Mouse (Mus musculus): ENCODE measurements around the gene Park7. TPM values are rescaled to one million over a fixed set of nuclear protein-coding genes. Genes with fewer than 3 reads are reported as not detected.
"Not testable (repeated sequence)": the region's sequence is repeated elsewhere in the genome, so short reads cannot be mapped to it uniquely, and the experiment has no call there.

The Park7 gene
- polyA plus RNA-seq, 2 experiments: 296 to 415 TPM

GRCm38 (mm10) chr4:150888492-150888891, 25.7 kb downstream of the Park7 start:
- no peak for ATAC-seq (ENCODE audit: low FRiP score, low read depth)
- no peak for DNase-seq (ENCODE audit: low spot score)
- H3K4me1 ChIP-seq (ENCODE audit: control insufficient read depth, insufficient read depth, low read length): peaks cover 6% of the 10 kb centered on the region
- H3K9me3 ChIP-seq (ENCODE audit: control insufficient read depth, low read length): no peaks in the 10 kb centered on the region
- no peak overlapping the region for H3K27ac ChIP-seq (replicated peaks; ENCODE audit: low read depth, low read length)
- H3K4me2 ChIP-seq (replicated peaks; ENCODE audit: low read depth, low read length, severe bottlenecking): no peak overlapping the region
- H3K36me3 ChIP-seq (ENCODE audit: control insufficient read depth, insufficient read depth, low read length): no peaks in the 10 kb centered on the region
- H3K9ac ChIP-seq (ENCODE audit: low read depth, low read length, severe bottlenecking): no peak overlapping the region
- TF ChIP-seq POLR2A (IDR thresholded peaks at IDR 0.05; ENCODE audit: borderline replicate concordance, extremely low read depth, insufficient read depth, insufficient read length): no peak
- no peaks in the 10 kb centered on the region for H3K27me3 ChIP-seq (ENCODE audit: control insufficient read depth, insufficient read depth, low read length)
- WGBS: 79% methylated on average over 4 of the region's 4 CpGs
- H3K4me3 ChIP-seq (replicated peaks; ENCODE audit: low read length): no peak overlapping the region

- 69% methylated on average over 5 of the region's 5 CpGs for WGBS
- H3K36me3 ChIP-seq (ENCODE audit: control insufficient read depth, insufficient read depth, low read length): no peaks in the 10 kb centered on the region
- H3K4me2 ChIP-seq (replicated peaks; ENCODE audit: low read depth, low read length, severe bottlenecking): no peak overlapping the region
- no peak for DNase-seq (ENCODE audit: low spot score)
- H3K9ac ChIP-seq (ENCODE audit: low read depth, low read length, severe bottlenecking): no peak overlapping the region
- no peaks in the 10 kb centered on the region for H3K27me3 ChIP-seq (ENCODE audit: control insufficient read depth, insufficient read depth, low read length)
- H3K4me1 ChIP-seq (ENCODE audit: control insufficient read depth, insufficient read depth, low read length): peaks cover 6% of the 10 kb centered on the region
- ATAC-seq (ENCODE audit: low FRiP score, low read depth): no peak
- H3K27ac ChIP-seq (replicated peaks; ENCODE audit: low read depth, low read length): no peak overlapping the region
- TF ChIP-seq POLR2A (IDR thresholded peaks at IDR 0.05; ENCODE audit: borderline replicate concordance, extremely low read depth, insufficient read depth, insufficient read length): no peak
- H3K9me3 ChIP-seq (ENCODE audit: control insufficient read depth, low read length): no peaks in the 10 kb centered on the region
- H3K4me3 ChIP-seq (replicated peaks; ENCODE audit: low read length): no peak overlapping the region
These were observed 26.3 kb downstream of the Park7 start for GRCm38 (mm10) chr4:150887903-150888302.

DNA sequence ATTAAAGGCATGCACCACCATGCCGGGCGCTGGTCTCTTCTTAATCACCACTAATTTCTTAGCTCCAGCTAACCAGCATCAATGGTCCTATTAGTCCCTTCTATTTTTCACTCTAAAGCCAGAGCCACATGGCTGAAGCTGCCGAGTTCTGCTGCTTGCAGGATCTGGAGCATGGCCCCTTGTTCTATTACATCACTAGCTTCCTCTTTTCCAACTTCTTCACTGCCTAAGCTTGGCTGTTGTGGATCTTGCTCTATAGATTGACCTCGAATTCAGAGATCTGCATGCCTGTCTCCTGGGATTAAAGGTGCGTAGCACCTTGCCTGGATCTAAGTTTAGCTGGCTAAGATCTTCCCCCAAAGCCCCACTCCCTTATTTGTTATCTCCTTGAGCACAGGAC, 31.6 kb downstream of the Park7 start:
- 87% methylated on average over 5 of the region's 5 CpGs for WGBS
- no peaks in the 10 kb centered on the region for H3K4me1 ChIP-seq (ENCODE audit: control insufficient read depth, insufficient read depth, low read length)
- DNase-seq (ENCODE audit: low spot score): no peak
- no peak overlapping the region for H3K4me2 ChIP-seq (replicated peaks; ENCODE audit: low read depth, low read length, severe bottlenecking)
- no peak for TF ChIP-seq POLR2A (IDR thresholded peaks at IDR 0.05; ENCODE audit: borderline replicate concordance, extremely low read depth, insufficient read depth, insufficient read length)
- no peak for ATAC-seq (ENCODE audit: low FRiP score, low read depth)
- no peaks in the 10 kb centered on the region for H3K36me3 ChIP-seq (ENCODE audit: control insufficient read depth, insufficient read depth, low read length)
- H3K4me3 ChIP-seq (replicated peaks; ENCODE audit: low read length): no peak overlapping the region
- H3K9ac ChIP-seq (ENCODE audit: low read depth, low read length, severe bottlenecking): no peak overlapping the region
- no peaks in the 10 kb centered on the region for H3K27me3 ChIP-seq (ENCODE audit: control insufficient read depth, insufficient read depth, low read length)
- H3K27ac ChIP-seq (replicated peaks; ENCODE audit: low read depth, low read length): no peak overlapping the region
- H3K9me3 ChIP-seq (ENCODE audit: control insufficient read depth, low read length): peaks cover 28% of the 10 kb centered on the region

DNA sequence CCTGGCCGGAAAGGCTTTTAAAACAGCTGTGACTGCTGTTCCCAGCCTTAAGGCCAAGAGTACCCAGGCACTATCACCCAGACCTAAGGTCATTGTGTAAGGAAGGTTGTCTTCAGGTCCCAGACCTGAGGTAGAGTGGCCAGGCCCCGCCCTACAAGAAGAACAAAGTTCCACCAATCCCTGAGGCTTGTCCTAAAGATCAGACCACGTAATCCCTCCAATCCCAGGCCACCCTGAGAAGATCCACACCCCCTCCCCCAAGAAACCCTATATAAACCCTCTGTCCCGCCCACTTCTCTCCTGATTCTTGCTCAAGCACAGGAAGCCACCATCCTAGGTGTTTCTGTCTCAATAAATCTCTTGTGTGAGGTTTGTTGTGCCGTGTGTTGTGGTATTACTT, 33.9 kb downstream of the Park7 start:
- Histone ChIP-seq H3K4me3 (replicated peaks; ENCODE audit: low read length) (no peak overlapping the region), H3K4me2 (replicated peaks; ENCODE audit: low read depth, low read length, severe bottlenecking) (no peak overlapping the region), H3K9me3 (ENCODE audit: control insufficient read depth, low read length) (peaks cover 28% of the 10 kb centered on the region), H3K4me1 (ENCODE audit: control insufficient read depth, insufficient read depth, low read length) (no peaks in the 10 kb centered on the region), H3K27me3 (ENCODE audit: control insufficient read depth, insufficient read depth, low read length) (no peaks in the 10 kb centered on the region), H3K27ac (replicated peaks; ENCODE audit: low read depth, low read length) (no peak overlapping the region), H3K36me3 (ENCODE audit: control insufficient read depth, insufficient read depth, low read length) (no peaks in the 10 kb centered on the region), H3K9ac (ENCODE audit: low read depth, low read length, severe bottlenecking) (no peak overlapping the region)
- WGBS: 90% methylated on average over 5 of the region's 5 CpGs
- DNase-seq (ENCODE audit: low spot score) (no peak), ATAC-seq (ENCODE audit: low FRiP score, low read depth) (no peak)
- no peak for TF ChIP-seq POLR2A (IDR thresholded peaks at IDR 0.05; ENCODE audit: borderline replicate concordance, extremely low read depth, insufficient read depth, insufficient read length)

GRCm38 (mm10) chr4:150879631-150880030, 34.6 kb downstream of the Park7 start:
- no peak for ATAC-seq (ENCODE audit: low FRiP score, low read depth)
- no peak overlapping the region for H3K4me3 ChIP-seq (replicated peaks; ENCODE audit: low read length)
- TF ChIP-seq POLR2A (IDR thresholded peaks at IDR 0.05; ENCODE audit: borderline replicate concordance, extremely low read depth, insufficient read depth, insufficient read length): no peak
- 95% methylated on average over 22 of the region's 22 CpGs for WGBS
- no peak overlapping the region for H3K4me2 ChIP-seq (replicated peaks; ENCODE audit: low read depth, low read length, severe bottlenecking)
- H3K9me3 ChIP-seq (ENCODE audit: control insufficient read depth, low read length): peaks cover 28% of the 10 kb centered on the region
- H3K27me3 ChIP-seq (ENCODE audit: control insufficient read depth, insufficient read depth, low read length): no peaks in the 10 kb centered on the region
- no peak overlapping the region for H3K27ac ChIP-seq (replicated peaks; ENCODE audit: low read depth, low read length)
- H3K4me1 ChIP-seq (ENCODE audit: control insufficient read depth, insufficient read depth, low read length): no peaks in the 10 kb centered on the region
- no peak for DNase-seq (ENCODE audit: low spot score)
- no peak overlapping the region for H3K9ac ChIP-seq (ENCODE audit: low read depth, low read length, severe bottlenecking)
- no peaks in the 10 kb centered on the region for H3K36me3 ChIP-seq (ENCODE audit: control insufficient read depth, insufficient read depth, low read length)

- Histone ChIP-seq H3K4me1 (ENCODE audit: control insufficient read depth, insufficient read depth, low read length) (peaks cover 22% of the 10 kb centered on the region), H3K4me2 (replicated peaks; ENCODE audit: low read depth, low read length, severe bottlenecking) (no peak overlapping the region), H3K9ac (ENCODE audit: low read depth, low read length, severe bottlenecking) (no peak overlapping the region), H3K4me3 (replicated peaks; ENCODE audit: low read length) (no peak overlapping the region), H3K27ac (replicated peaks; ENCODE audit: low read depth, low read length) (no peak overlapping the region), H3K36me3 (ENCODE audit: control insufficient read depth, insufficient read depth, low read length) (no peaks in the 10 kb centered on the region), H3K9me3 (ENCODE audit: control insufficient read depth, low read length) (peaks cover 23% of the 10 kb centered on the region), H3K27me3 (ENCODE audit: control insufficient read depth, insufficient read depth, low read length) (no peaks in the 10 kb centered on the region)
- 82% methylated on average over 10 of the region's 10 CpGs for WGBS
- DNase-seq (ENCODE audit: low spot score): no peak
- TF ChIP-seq POLR2A (IDR thresholded peaks at IDR 0.05; ENCODE audit: borderline replicate concordance, extremely low read depth, insufficient read depth, insufficient read length): no peak
- ATAC-seq (ENCODE audit: low FRiP score, low read depth): no peak
These were observed 38.8 kb downstream of the Park7 start for GRCm38 (mm10) chr4:150875393-150875792.

DNA sequence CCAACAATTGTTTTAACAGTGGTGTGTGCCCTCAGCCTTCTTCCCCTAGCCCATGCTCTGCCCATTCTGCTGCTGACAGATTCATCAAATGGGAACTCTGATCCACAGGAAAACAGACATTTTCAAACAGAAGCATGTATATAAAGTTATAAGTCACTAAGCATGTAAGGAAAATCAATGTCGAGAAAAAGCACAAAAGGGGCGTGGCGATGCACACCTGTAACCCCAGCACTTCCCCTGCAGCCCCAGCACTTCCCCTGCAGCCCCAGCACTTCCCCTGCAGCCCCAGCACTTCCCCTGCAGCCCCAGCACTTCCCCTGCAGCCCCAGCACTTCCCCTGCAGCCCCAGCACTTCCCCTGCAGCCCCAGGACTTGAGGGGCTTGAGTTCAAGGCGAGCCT, 39.8 kb downstream of the Park7 start:
- ATAC-seq (ENCODE audit: low FRiP score, low read depth); H3K27ac ChIP-seq (replicated peaks; ENCODE audit: low read depth, low read length); H3K4me3 ChIP-seq (replicated peaks; ENCODE audit: low read length); H3K27me3 ChIP-seq (ENCODE audit: control insufficient read depth, insufficient read depth, low read length); H3K4me2 ChIP-seq (replicated peaks; ENCODE audit: low read depth, low read length, severe bottlenecking); DNase-seq (ENCODE audit: low spot score); H3K9ac ChIP-seq (ENCODE audit: low read depth, low read length, severe bottlenecking); H3K36me3 ChIP-seq (ENCODE audit: control insufficient read depth, insufficient read depth, low read length): not testable (repeated sequence)
- peaks cover 13% of the 10 kb centered on the region for H3K9me3 ChIP-seq (ENCODE audit: control insufficient read depth, low read length)
- peaks cover 23% of the 10 kb centered on the region for H3K4me1 ChIP-seq (ENCODE audit: control insufficient read depth, insufficient read depth, low read length)
- 62% methylated on average over 4 of the region's 4 CpGs for WGBS
